Mouse (Mus musculus): ENCODE data around the gene Immp1l.

Immp1l gene

GRCm38 (mm10) chr2:105916671-105917070, 12.2 kb downstream of the Immp1l start:
- H3K4me3 ChIP-seq (replicated peaks; ENCODE audit: low read length), result no peak overlapping the region
- peaks cover 3% of the 10 kb centered on the region for H3K4me1 ChIP-seq (replicated peaks; ENCODE audit: low read depth, low read length)
- TF ChIP-seq CTCF (conservative IDR thresholded peaks at IDR 0.05; ENCODE audit: low read length), result no peak
- no peaks in the 10 kb centered on the region for H3K9me3 ChIP-seq (ENCODE audit: low read length)
- H3K27me3 ChIP-seq (ENCODE audit: insufficient read depth, low read length), result no peaks in the 10 kb centered on the region
- no peaks in the 10 kb centered on the region for H3K36me3 ChIP-seq (ENCODE audit: insufficient read depth, low read length)

DNA sequence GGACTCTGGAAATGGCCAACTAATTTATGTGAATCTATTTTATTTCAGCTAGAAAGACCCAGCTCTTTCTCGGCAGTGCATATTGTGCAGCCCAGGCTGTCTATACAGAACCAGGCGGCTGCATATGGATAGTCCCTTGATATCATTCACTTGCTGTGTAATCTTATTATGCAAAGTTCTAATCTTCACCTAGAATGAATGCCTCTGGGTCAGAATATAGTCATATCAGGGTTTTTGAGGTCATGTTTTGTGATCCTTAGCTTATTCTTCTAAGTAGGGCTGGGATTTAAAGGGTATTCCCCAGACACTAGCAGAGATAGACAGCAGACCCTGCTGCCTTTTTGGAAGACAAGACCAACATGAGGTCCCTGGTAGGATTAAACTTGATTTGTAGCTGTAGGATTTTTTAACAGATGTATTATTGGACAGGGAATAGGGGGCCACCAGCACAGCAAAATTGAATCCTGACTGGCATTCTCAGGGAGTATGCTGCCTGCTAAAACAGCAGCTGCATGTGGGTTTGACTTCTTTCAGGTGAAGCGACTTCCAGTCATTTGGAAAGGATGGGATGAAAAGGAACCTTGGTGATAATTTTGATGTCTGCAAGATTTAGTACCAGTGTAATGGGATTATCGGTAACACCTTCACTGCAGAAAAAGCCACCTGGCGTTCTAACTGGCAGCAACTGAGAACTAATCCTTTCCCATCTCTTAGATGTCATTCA, 13.3 kb downstream of the Immp1l start:
- H3K36me3 ChIP-seq (ENCODE audit: insufficient read depth, low read length), result no peaks in the 10 kb centered on the region

GRCm38 (mm10) chr2:105950131-105950530, 45.7 kb downstream of the Immp1l start:
- Histone ChIP-seq H3K9me3 (ENCODE audit: low read length) (no peaks in the 10 kb centered on the region), H3K27me3 (ENCODE audit: insufficient read depth, low read length) (no peaks in the 10 kb centered on the region), H3K4me1 (replicated peaks; ENCODE audit: low read depth, low read length) (peaks cover 4% of the 10 kb centered on the region; the same call in 1 of the 2 replicates), H3K4me3 (replicated peaks; ENCODE audit: low read length) (no peak overlapping the region), H3K36me3 (ENCODE audit: insufficient read depth, low read length) (no peaks in the 10 kb centered on the region)
- TF ChIP-seq POU5F1 (IDR thresholded peaks at IDR 0.05; ENCODE audit: borderline replicate concordance, low read length) (no peak), NANOG (IDR thresholded peaks at IDR 0.05; ENCODE audit: borderline replicate concordance, low read length) (no peak), CTCF (conservative IDR thresholded peaks at IDR 0.05; ENCODE audit: low read length) (no peak)

More for the DNA sequence above, 13.3 kb downstream of the Immp1l start:
- Histone ChIP-seq H3K27me3 (ENCODE audit: insufficient read depth, low read length) (no peaks in the 10 kb centered on the region), H3K9me3 (ENCODE audit: low read length) (no peaks in the 10 kb centered on the region), H3K4me1 (replicated peaks; ENCODE audit: low read depth, low read length) (peaks cover 3% of the 10 kb centered on the region), H3K4me3 (replicated peaks; ENCODE audit: low read length) (no peak overlapping the region)
- TF ChIP-seq POU5F1 (IDR thresholded peaks at IDR 0.05; ENCODE audit: borderline replicate concordance, low read length) (no peak), CTCF (conservative IDR thresholded peaks at IDR 0.05; ENCODE audit: low read length) (no peak), NANOG (IDR thresholded peaks at IDR 0.05; ENCODE audit: borderline replicate concordance, low read length) (no peak)

- Histone ChIP-seq H3K4me3 (replicated peaks; ENCODE audit: low read length) (no peak overlapping the region), H3K9me3 (ENCODE audit: low read length) (no peaks in the 10 kb centered on the region), H3K36me3 (ENCODE audit: insufficient read depth, low read length) (no peaks in the 10 kb centered on the region), H3K27me3 (ENCODE audit: insufficient read depth, low read length) (no peaks in the 10 kb centered on the region), H3K4me1 (replicated peaks; ENCODE audit: low read depth, low read length) (peaks cover 4% of the 10 kb centered on the region; the same call in 1 of the 2 replicates)
- TF ChIP-seq POU5F1 (IDR thresholded peaks at IDR 0.05; ENCODE audit: borderline replicate concordance, low read length) (no peak), NANOG (IDR thresholded peaks at IDR 0.05; ENCODE audit: borderline replicate concordance, low read length) (no peak), CTCF (conservative IDR thresholded peaks at IDR 0.05; ENCODE audit: low read length) (no peak)
These were observed 47.0 kb downstream of the Immp1l start for GRCm38 (mm10) chr2:105951350-105951940.

DNA sequence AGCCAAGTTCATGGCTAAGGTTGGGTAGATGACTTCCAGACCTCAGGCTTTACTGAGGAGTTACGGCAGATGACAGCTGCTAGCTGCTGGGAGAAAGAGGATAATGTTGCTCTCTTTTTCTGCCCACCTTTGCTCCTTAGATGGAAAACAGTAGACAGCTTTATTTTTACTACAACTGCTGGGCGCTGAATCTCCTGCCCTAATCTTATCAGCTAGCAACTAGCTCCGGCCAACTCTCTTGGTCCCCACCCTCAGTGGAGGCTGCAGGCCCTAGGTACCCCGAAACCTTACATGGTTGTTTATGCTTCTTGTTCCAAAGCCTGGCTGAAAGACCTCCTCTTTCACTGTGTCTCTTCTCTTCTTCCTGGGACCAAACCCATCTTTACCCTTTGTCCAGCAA, 49.4 kb downstream of the Immp1l start:
- Histone ChIP-seq H3K27me3 (ENCODE audit: insufficient read depth, low read length) (no peaks in the 10 kb centered on the region), H3K9me3 (ENCODE audit: low read length) (no peaks in the 10 kb centered on the region), H3K4me1 (replicated peaks; ENCODE audit: low read depth, low read length) (peaks cover 3% of the 10 kb centered on the region; the same call in 1 of the 2 replicates), H3K36me3 (ENCODE audit: insufficient read depth, low read length) (0 out of 2 replicates have a peak, but pooled peaks cover 8% of the 10 kb centered on the region), H3K4me3 (replicated peaks; ENCODE audit: low read length) (no peak overlapping the region)
- no peak for TF ChIP-seq POU5F1 (IDR thresholded peaks at IDR 0.05; ENCODE audit: borderline replicate concordance, low read length)
- TF ChIP-seq NANOG (IDR thresholded peaks at IDR 0.05; ENCODE audit: borderline replicate concordance, low read length), result no peak
- TF ChIP-seq CTCF (conservative IDR thresholded peaks at IDR 0.05; ENCODE audit: low read length), result no peak

- Histone ChIP-seq H3K27me3 (ENCODE audit: insufficient read depth, low read length) (no peaks in the 10 kb centered on the region), H3K4me3 (replicated peaks; ENCODE audit: low read length) (no peak overlapping the region), H3K36me3 (ENCODE audit: insufficient read depth, low read length) (peaks cover 28% of the 10 kb centered on the region), H3K9me3 (ENCODE audit: low read length) (no peaks in the 10 kb centered on the region), H3K4me1 (replicated peaks; ENCODE audit: low read depth, low read length) (no peaks in the 10 kb centered on the region)
- TF ChIP-seq CTCF (conservative IDR thresholded peaks at IDR 0.05; ENCODE audit: low read length) (no peak), NANOG (IDR thresholded peaks at IDR 0.05; ENCODE audit: borderline replicate concordance, low read length) (no peak), POU5F1 (IDR thresholded peaks at IDR 0.05; ENCODE audit: borderline replicate concordance, low read length) (no peak)
These were observed 59.0 kb downstream of the Immp1l start for GRCm38 (mm10) chr2:105963447-105963846.

GRCm38 (mm10) chr2:105973941-105974340, 69.5 kb downstream of the Immp1l start:
- Histone ChIP-seq H3K36me3 (ENCODE audit: insufficient read depth, low read length) (peaks cover 9% of the 10 kb centered on the region; the same call in 1 of the 2 replicates), H3K4me3 (replicated peaks; ENCODE audit: low read length) (no peak overlapping the region), H3K27me3 (ENCODE audit: insufficient read depth, low read length) (no peaks in the 10 kb centered on the region), H3K9me3 (ENCODE audit: low read length) (no peaks in the 10 kb centered on the region), H3K4me1 (replicated peaks; ENCODE audit: low read depth, low read length) (peaks cover 49% of the 10 kb centered on the region)
- TF ChIP-seq NANOG (IDR thresholded peaks at IDR 0.05; ENCODE audit: borderline replicate concordance, low read length) (no peak), POU5F1 (IDR thresholded peaks at IDR 0.05; ENCODE audit: borderline replicate concordance, low read length) (no peak), CTCF (conservative IDR thresholded peaks at IDR 0.05; ENCODE audit: low read length) (no peak)

- Histone ChIP-seq H3K4me1 (replicated peaks; ENCODE audit: low read depth, low read length) (peaks cover 40% of the 10 kb centered on the region), H3K4me3 (replicated peaks; ENCODE audit: low read length) (no peak overlapping the region), H3K27me3 (ENCODE audit: insufficient read depth, low read length) (no peaks in the 10 kb centered on the region), H3K36me3 (ENCODE audit: insufficient read depth, low read length) (peaks cover 7% of the 10 kb centered on the region; the same call in 1 of the 2 replicates), H3K9me3 (ENCODE audit: low read length) (no peaks in the 10 kb centered on the region)
- TF ChIP-seq POU5F1 (IDR thresholded peaks at IDR 0.05; ENCODE audit: borderline replicate concordance, low read length) (no peak), NANOG (IDR thresholded peaks at IDR 0.05; ENCODE audit: borderline replicate concordance, low read length) (no peak), CTCF (conservative IDR thresholded peaks at IDR 0.05; ENCODE audit: low read length) (no peak)
These were observed 73.6 kb downstream of the Immp1l start for GRCm38 (mm10) chr2:105978065-105978464.
